Mouse (Mus musculus) olfactory bulb, adult 2 months (tissue): ENCODE measurements around the gene Cip2a.

Experiments used
- CTCF ChIP-seq: fragments of 200-500 bp; IDR thresholded peaks from 2 replicates; pipeline ENCODE4 v1.5.1; 2012; ENCODE audit warnings: low read depth, mild to moderate bottlenecking, low read length, moderate library complexity; ENCODE audit not compliant: insufficient read depth
- POLR2A ChIP-seq: fragments of 200-500 bp; IDR thresholded peaks from 2 replicates; pipeline ENCODE4 v1.6.1; 2012; ENCODE audit warnings: mild to moderate bottlenecking, low read depth, low read length, moderate library complexity; ENCODE audit not compliant: insufficient read depth

GRCm38 (mm10) chr16:48993559-48994342 is at the start of gene Cip2a, which contains the start of gene Dzip3:
- TF ChIP-seq CTCF (no peak), POLR2A (peak; percentile 59; the same call in 1 of the 2 replicates)
